Comparison of ENCODE assay signal across 10 mouse cellular contexts in genomic region chr17:56137839-56138613, GRCm38 (mm10). TPM values are rescaled to one million over a fixed set of nuclear protein-coding genes. Genes with fewer than 3 reads are reported as not detected.
DNase-seq lines count a peak whose midpoint lies in the region; ATAC-seq lines count a peak whose summit lies in the region.
"Had no signal": no experiment of that assay in that cellular context is flagged by ENCODE, and none has a peak within 500 bp of the region (broad histone marks: within the 10 kb centered on the region; RNA-seq: fewer than 3 reads in every experiment).

No protein-coding gene starts in this region.

- peak overlapping the region; percentile 46 for H3K4me2 ChIP-seq in kidney, embryonic 16.5 days (replicated peaks; ENCODE audit: low read depth, low read length)
- H3K4me2 ChIP-seq in forebrain, embryonic 15.5 days (replicated peaks) = peak overlapping the region; percentile 77
- H3K4me2 ChIP-seq in midbrain, embryonic 11.5 days = peak overlapping the region; percentile 21; the same call in 1 of the 2 replicates

- H3K36me3 ChIP-seq in kidney, embryonic 16.5 days (ENCODE audit: insufficient read depth, low read length) = no peaks in the 10 kb centered on the region
- no peaks in the 10 kb centered on the region for H3K36me3 ChIP-seq in forebrain, embryonic 15.5 days
- no peaks in the 10 kb centered on the region for H3K36me3 ChIP-seq in midbrain, embryonic 11.5 days (ENCODE audit: control insufficient read depth, insufficient read depth, low read length)

- intact Hi-C loops in left cerebral cortex, postnatal 36 days (cut with DNase I) = no loop called here

- H3K27me3 ChIP-seq in kidney, embryonic 16.5 days (ENCODE audit: insufficient read depth, low read length) = peaks cover 39% of the 10 kb centered on the region
- H3K27me3 ChIP-seq in forebrain, embryonic 15.5 days = peaks cover 14% of the 10 kb centered on the region; the same call in 1 of the 2 replicates
- H3K27me3 ChIP-seq in midbrain, embryonic 11.5 days (ENCODE audit: control insufficient read depth, insufficient read depth, low read length) = peaks cover 35% of the 10 kb centered on the region

- no peak overlapping the region for H3K9ac ChIP-seq in kidney, embryonic 16.5 days (replicated peaks; ENCODE audit: low read length)
- H3K9ac ChIP-seq in forebrain, embryonic 15.5 days (replicated peaks) = peak overlapping the region; percentile 35; the same call in 1 of the 2 replicates
- H3K9ac ChIP-seq in midbrain, embryonic 11.5 days (ENCODE audit: low read length) = peak overlapping the region; percentile 1; the same call in 1 of the 2 replicates

- no peak overlapping the region for H3K27ac ChIP-seq in kidney, embryonic 16.5 days (ENCODE audit: low read length)
- H3K27ac ChIP-seq in forebrain, embryonic 15.5 days (replicated peaks) = no peak overlapping the region
- H3K27ac ChIP-seq in midbrain, embryonic 11.5 days (ENCODE audit: low read depth, low read length) = no peak overlapping the region

- DNase-seq in kidney, adult 8-10 months = no peak
- DNase-seq in ZHBTc4 (ENCODE audit: low read depth, low spot score) = peak; percentile 47
- DNase-seq in midbrain, embryonic 11.5 days (ENCODE audit: low spot score, missing footprints) = no peak
- no peak for DNase-seq in left cerebral cortex, postnatal 36 days (ENCODE audit: low spot score in 2 of 2)
- DNase-seq in frontal cortex, postnatal 36 days (ENCODE audit: low spot score in 2 of 2) = no peak
- DNase-seq in right cerebral cortex, postnatal 25 days = no peak

- 15% methylated on average over 25 of the region's 25 CpGs for WGBS in kidney, embryonic 16.5 days
- WGBS in forebrain, embryonic 15.5 days = 18% methylated on average over 25 of the region's 25 CpGs
- WGBS in midbrain, embryonic 11.5 days = 16% methylated on average over 25 of the region's 25 CpGs

- H3K4me3 ChIP-seq in kidney, embryonic 16.5 days (ENCODE audit: low read length) = peak overlapping the region; percentile 24
- peak overlapping the region; percentile 84 for H3K4me3 ChIP-seq in forebrain, embryonic 15.5 days
- no peak overlapping the region for H3K4me3 ChIP-seq in midbrain, embryonic 11.5 days (ENCODE audit: low read depth, low read length)
- H3K4me3 ChIP-seq: erythroblast, embryonic 14.5 days had no signal

- ATAC-seq in kidney, embryonic 16.5 days (ENCODE audit: low FRiP score, low TSS enrichment) = no peak
- no peak for ATAC-seq in forebrain, embryonic 15.5 days (replicated peaks)
- no peak for ATAC-seq in midbrain, embryonic 11.5 days (ENCODE audit: low FRiP score)
- ATAC-seq: activated CD4-positive, CD25-positive, alpha-beta regulatory T cell, adult 4 months had no signal

- H3K9me3 ChIP-seq in kidney, embryonic 16.5 days (ENCODE audit: low read length) = no peaks in the 10 kb centered on the region
- no peaks in the 10 kb centered on the region for H3K9me3 ChIP-seq in forebrain, embryonic 15.5 days
- no peaks in the 10 kb centered on the region for H3K9me3 ChIP-seq in midbrain, embryonic 11.5 days (ENCODE audit: control insufficient read depth, low read length)

- H3K4me1 ChIP-seq in kidney, embryonic 16.5 days (ENCODE audit: insufficient read depth, low read length) = peaks cover 41% of the 10 kb centered on the region
- H3K4me1 ChIP-seq in forebrain, embryonic 15.5 days = peaks cover 55% of the 10 kb centered on the region
- H3K4me1 ChIP-seq in midbrain, embryonic 11.5 days (ENCODE audit: control insufficient read depth, insufficient read depth, low read length) = peaks cover 32% of the 10 kb centered on the region

RNA-seq across cellular contexts. Expression of gene Sema6b, which starts 2.1 kb away (rescaled TPM):
- 1.1 TPM in 2 replicates for polyA plus RNA-seq in kidney, embryonic 16.5 days (2015; fragmentation: Nextera tagmentation; extraction: Ambion mirVana)
- polyA plus RNA-seq in forebrain, embryonic 15.5 days (2015; fragmentation: Nextera tagmentation; extraction: Ambion mirVana) = 13.6 and 14.2 TPM in 2 replicates
- polyA plus RNA-seq in midbrain, embryonic 11.5 days (2014; fragmentation: Nextera tagmentation; extraction: Ambion mirVana) = 1.9 TPM in 2 replicates
- 100 to 1,000 TPM; 131 to 144 TPM for total RNA-seq in left cerebral cortex, postnatal 36 days (2021)
- polyA plus RNA-seq: activated CD4-positive, CD25-positive, alpha-beta regulatory T cell, adult 4 months had no signal

RNA-seq across cellular contexts. Expression of gene Lrg1, which starts 16.2 kb away (rescaled TPM):
- 0.62 and 0.69 TPM in 2 replicates for polyA plus RNA-seq in kidney, embryonic 16.5 days (2015; fragmentation: Nextera tagmentation; extraction: Ambion mirVana)
- polyA plus RNA-seq in forebrain, embryonic 15.5 days (2015; fragmentation: Nextera tagmentation; extraction: Ambion mirVana) = 0.13 and 0.19 TPM in 2 replicates
- 0.15 TPM in 1 of 2 replicates, not detected in the other for polyA plus RNA-seq in midbrain, embryonic 11.5 days (2014; fragmentation: Nextera tagmentation; extraction: Ambion mirVana)
- total RNA-seq in left cerebral cortex, postnatal 36 days (2021) = 1 to 10 TPM; 4.2 to 5.4 TPM

RNA-seq across cellular contexts. Expression of gene Plin5, which starts 20.6 kb away (rescaled TPM):
- 1.6 and 2.6 TPM in 2 replicates for polyA plus RNA-seq in kidney, embryonic 16.5 days (2015; fragmentation: Nextera tagmentation; extraction: Ambion mirVana)
- polyA plus RNA-seq in forebrain, embryonic 15.5 days (2015; fragmentation: Nextera tagmentation; extraction: Ambion mirVana) = 0.69 and 0.74 TPM in 2 replicates
- polyA plus RNA-seq in midbrain, embryonic 11.5 days (2014; fragmentation: Nextera tagmentation; extraction: Ambion mirVana) = 0.07 TPM in 1 of 2 replicates, not detected in the other
- under 1 TPM; 0.59 to 0.99 TPM for total RNA-seq in left cerebral cortex, postnatal 36 days (2021)
- polyA plus RNA-seq: activated CD4-positive, CD25-positive, alpha-beta regulatory T cell, adult 4 months; erythroblast, embryonic 14.5 days had no signal

RNA-seq across cellular contexts. Expression of gene Tnfaip8l1, which starts 24.3 kb away (rescaled TPM):
- 12.2 and 13.2 TPM in 2 replicates for polyA plus RNA-seq in kidney, embryonic 16.5 days (2015; fragmentation: Nextera tagmentation; extraction: Ambion mirVana)
- 9.0 and 10.0 TPM in 2 replicates for polyA plus RNA-seq in forebrain, embryonic 15.5 days (2015; fragmentation: Nextera tagmentation; extraction: Ambion mirVana)
- polyA plus RNA-seq in midbrain, embryonic 11.5 days (2014; fragmentation: Nextera tagmentation; extraction: Ambion mirVana) = 5.8 and 7.7 TPM in 2 replicates
- total RNA-seq in left cerebral cortex, postnatal 36 days (2021) = 1 to 10 TPM; 7.9 to 8.5 TPM

RNA-seq across cellular contexts. Expression of gene Plin4, which starts 28.4 kb away (rescaled TPM):
- polyA plus RNA-seq in kidney, embryonic 16.5 days (2015; fragmentation: Nextera tagmentation; extraction: Ambion mirVana) = 0.18 and 0.32 TPM in 2 replicates
- 0.11 TPM in 2 replicates for polyA plus RNA-seq in forebrain, embryonic 15.5 days (2015; fragmentation: Nextera tagmentation; extraction: Ambion mirVana)
- polyA plus RNA-seq in midbrain, embryonic 11.5 days (2014; fragmentation: Nextera tagmentation; extraction: Ambion mirVana) = 0.05 and 0.07 TPM in 2 replicates
- 1 to 10 TPM; 2.9 to 6.4 TPM for total RNA-seq in left cerebral cortex, postnatal 36 days (2021)
- polyA plus RNA-seq: erythroblast, embryonic 14.5 days had no signal

Comparison
In these comparisons a context has a peak if more than half of its experiments do, and no peak if none do; other contexts are left out.
1. H3K4me2 ChIP-seq: peak in every context shown above with its lines; median percentile 77 in forebrain, embryonic 15.5 days; 46 in kidney, embryonic 16.5 days; 21 in midbrain, embryonic 11.5 days.